Mouse (Mus musculus) liver, postnatal 0 days (tissue): ENCODE data around the gene Cox11. TPM values are rescaled to one million over a fixed set of nuclear protein-coding genes. Genes with fewer than 3 reads are reported as not detected.

Experiments used
- ATAC-seq: fragments of 200-750 bp; cut with Nextera tagmentation; 2 replicates; pipeline ENCODE4 v1.8.0; 2017; ENCODE audit warnings: mild to moderate bottlenecking, moderate library complexity
- DNase-seq: peaks from one replicate; pipeline ENCODE4 v3.0.0-alpha.2; 2016
- H3K27ac ChIP-seq: fragments of 300-500 bp; sonication (generic); 2 replicates; pipeline ENCODE4 v1.5.1; 2014; ENCODE audit warnings: antibody characterized with exemption, moderate library complexity, mild to moderate bottlenecking, low read depth
- H3K27me3 ChIP-seq: fragments of 300-500 bp; sonication (generic); 2 replicates; pipeline ENCODE4 v1.6.1; 2014; ENCODE audit warnings: low read length, control low read depth, mixed read lengths; ENCODE audit not compliant: insufficient read depth
- H3K36me3 ChIP-seq: fragments of 300-500 bp; sonication (generic); replicated peaks from 2 replicates; pipeline ENCODE4 v1.6.1; 2014; ENCODE audit warnings: mild to moderate bottlenecking, control low read depth, low read length, moderate library complexity, mixed read lengths; ENCODE audit not compliant: insufficient read depth
- H3K4me1 ChIP-seq: fragments of 300-500 bp; sonication (generic); 2 replicates; pipeline ENCODE4 v1.6.1; 2014; ENCODE audit warnings: antibody characterized with exemption, mild to moderate bottlenecking, control low read depth; ENCODE audit not compliant: insufficient read depth
- H3K4me2 ChIP-seq: fragments of 300-500 bp; sonication (generic); 2 replicates; pipeline ENCODE4 v1.6.1; 2014; ENCODE audit warnings: low read depth, mild to moderate bottlenecking, low read length, moderate library complexity, mixed read lengths
- H3K4me3 ChIP-seq: fragments of 300-500 bp; sonication (generic); 2 replicates; pipeline ENCODE4 v1.5.1; 2014; ENCODE audit warnings: low read depth, low read length
- H3K9ac ChIP-seq: fragments of 300-500 bp; sonication (generic); replicated peaks from 2 replicates; pipeline ENCODE4 v1.6.1; 2014; ENCODE audit warnings: mild to moderate bottlenecking, moderate library complexity
- H3K9me3 ChIP-seq: fragments of 300-500 bp; sonication (generic); 2 replicates; pipeline ENCODE4 v1.6.1; 2016; ENCODE audit warnings: mild to moderate bottlenecking, control low read depth, low read length, mixed read lengths
- CTCF ChIP-seq: sonication (generic); IDR thresholded peaks from 2 replicates; pipeline ENCODE4 v1.5.1; 2016; ENCODE audit warnings: antibody characterized with exemption, low read depth
- EP300 ChIP-seq: IDR thresholded peaks from 2 replicates; pipeline ENCODE4 v1.6.1; 2016; ENCODE audit warnings: antibody characterized with exemption, low read depth, mild to moderate bottlenecking
- WGBS: fragments of 180-500 bp; shearing (Covaris S2); extraction: QIAGEN DNeasy Blood & Tissue Kit; methylation state at CpG from one replicate; pipeline ENCODE4 v1.1.7; 2014; ENCODE audit not compliant: insufficient replicate concordance; 5-methylcytosine and 5-hydroxymethylcytosine counted together
- polyA plus RNA-seq: library from polyadenylated mRNA; unstranded; fragments of >200 nt; fragmentation: Nextera tagmentation; extraction: Ambion mirVana; gene quantifications from 2 replicates; pipeline ENCODE4 v1.2.1, GENCODE M21; 2015

The Cox11 gene
- 16.3 and 22.5 TPM in 2 replicates for polyA plus RNA-seq

DNA sequence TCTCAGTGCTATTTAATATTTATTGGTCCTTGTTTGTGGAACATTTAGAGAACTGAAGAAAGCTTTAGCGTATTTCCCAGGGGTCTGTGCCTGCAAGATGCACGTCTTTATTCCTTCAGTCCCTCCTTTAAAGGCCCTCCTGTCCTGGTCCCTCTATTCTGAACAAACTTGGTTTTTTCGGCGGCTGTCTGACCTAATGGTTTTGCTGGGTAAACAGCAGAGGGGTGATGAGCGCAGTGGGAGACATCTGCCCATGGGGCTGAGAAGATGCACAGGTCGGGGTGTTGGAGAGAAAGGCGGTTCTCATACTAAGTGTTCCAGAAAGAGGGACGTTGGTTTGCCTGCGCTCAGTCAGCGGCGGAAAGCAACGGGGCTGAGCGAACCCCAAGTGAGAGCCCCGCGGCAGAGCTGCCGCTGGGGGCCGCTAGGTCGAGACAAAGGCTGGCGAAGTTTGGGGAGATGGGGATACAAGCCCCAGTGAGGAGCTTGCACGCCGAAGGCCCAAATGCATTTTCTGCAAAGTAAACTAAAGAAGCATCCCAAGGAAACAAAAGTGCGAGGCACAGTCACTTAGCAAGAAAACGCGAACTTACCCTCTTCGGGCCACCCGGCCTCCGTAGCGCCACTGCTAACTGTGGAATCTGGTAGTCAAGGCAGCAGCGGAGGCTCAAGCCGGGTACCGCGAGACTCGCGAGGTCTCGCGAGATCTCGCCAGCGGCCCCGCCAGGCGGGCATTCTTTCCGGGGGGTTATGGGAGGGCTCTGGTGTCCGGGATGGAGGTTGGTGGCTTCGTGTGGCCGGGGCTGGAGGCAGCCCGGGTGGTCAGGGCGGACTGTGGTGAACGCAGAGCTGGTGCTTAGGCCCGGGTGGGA lies at the start of gene Cox11, which contains the start of gene Stxbp4:
Cox11 (plus strand) TSS at position 734 of the 872 bp plus-strand sequence.
Stxbp4 (minus strand) TSS at position 645 of the 872 bp plus-strand sequence.
- ATAC-seq = peak; percentile 97
- under 1% methylated on average over 48 of the region's 48 CpGs for WGBS

DNA sequence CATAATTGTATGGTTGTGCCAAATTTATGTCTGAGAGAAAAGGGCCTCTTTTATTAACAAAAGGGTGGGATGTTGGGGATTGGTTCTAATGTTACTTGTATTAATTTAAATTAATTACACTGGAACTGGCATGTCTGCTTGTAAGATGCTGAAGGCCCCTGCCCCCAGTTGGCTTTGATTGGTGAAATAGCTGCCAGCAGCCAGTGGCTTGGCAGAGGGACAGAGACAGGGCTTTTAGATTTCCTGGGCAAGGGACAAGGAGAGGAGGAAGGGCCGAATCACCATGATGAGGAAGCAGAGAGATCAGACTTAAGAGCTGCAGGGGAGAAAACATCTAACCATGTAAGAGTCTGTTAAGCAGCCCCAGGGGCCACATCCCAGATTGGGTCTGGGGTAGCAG lies 47.0 kb upstream of the Cox11 start:
- ATAC-seq (no peak), DNase-seq (no peak)
- TF ChIP-seq EP300 (no peak), CTCF (no peak)
- Histone ChIP-seq H3K4me2 (no peak overlapping the region), H3K27me3 (no peaks in the 10 kb centered on the region), H3K4me1 (no peaks in the 10 kb centered on the region), H3K4me3 (no peak overlapping the region), H3K36me3 (no peaks in the 10 kb centered on the region), H3K9ac (no peak overlapping the region), H3K9me3 (no peaks in the 10 kb centered on the region), H3K27ac (no peak overlapping the region)
- WGBS = 68% methylated on average over 1 of the region's 1 CpGs

More for the DNA sequence above, at the start of gene Cox11, which contains the start of gene Stxbp4:
- TF ChIP-seq CTCF (peak; percentile 69), EP300 (peak; percentile 91)
- peak; percentile 94 for DNase-seq
- Histone ChIP-seq H3K36me3 (no peaks in the 10 kb centered on the region; the same call in 1 of the 2 replicates), H3K27me3 (no peaks in the 10 kb centered on the region), H3K27ac (peak within 1 kb of the TSS; percentile 94), H3K4me3 (peak within 1 kb of the TSS; percentile 100), H3K4me1 (peaks cover 14% of the 10 kb centered on the region), H3K9me3 (no peaks in the 10 kb centered on the region), H3K9ac (peak within 1 kb of the TSS; percentile 99), H3K4me2 (peak within 1 kb of the TSS; percentile 89)

DNA sequence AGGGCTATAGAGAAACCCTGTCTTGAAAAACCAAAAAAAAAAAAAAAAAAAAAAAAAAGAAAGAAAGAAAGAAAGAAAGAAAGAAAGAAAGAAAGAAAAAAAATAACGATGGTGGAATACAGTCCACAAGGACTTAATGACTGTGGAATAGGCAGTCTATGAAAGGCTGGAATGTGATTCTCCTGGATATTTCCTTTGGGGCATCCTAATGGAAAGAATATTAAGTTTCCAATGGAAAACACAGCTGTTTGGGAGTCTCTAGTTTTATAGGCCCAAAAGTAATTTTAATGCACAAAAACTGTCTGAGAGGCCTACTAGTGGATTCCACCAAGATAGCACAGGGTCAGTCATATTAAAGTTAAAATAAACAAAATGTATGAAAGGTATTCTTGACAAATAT lies 42.1 kb upstream of the Cox11 start:
- Histone ChIP-seq H3K4me1 (no peaks in the 10 kb centered on the region), H3K4me3 (no peak overlapping the region), H3K9ac (no peak overlapping the region), H3K27ac (no peak overlapping the region), H3K9me3 (no peaks in the 10 kb centered on the region), H3K4me2 (no peak overlapping the region), H3K36me3 (no peaks in the 10 kb centered on the region), H3K27me3 (no peaks in the 10 kb centered on the region)
- TF ChIP-seq EP300 = no peak
- TF ChIP-seq CTCF = no peak
- ATAC-seq = no peak
- 90% methylated on average over 1 of the region's 1 CpGs for WGBS
- no peak for DNase-seq

DNA sequence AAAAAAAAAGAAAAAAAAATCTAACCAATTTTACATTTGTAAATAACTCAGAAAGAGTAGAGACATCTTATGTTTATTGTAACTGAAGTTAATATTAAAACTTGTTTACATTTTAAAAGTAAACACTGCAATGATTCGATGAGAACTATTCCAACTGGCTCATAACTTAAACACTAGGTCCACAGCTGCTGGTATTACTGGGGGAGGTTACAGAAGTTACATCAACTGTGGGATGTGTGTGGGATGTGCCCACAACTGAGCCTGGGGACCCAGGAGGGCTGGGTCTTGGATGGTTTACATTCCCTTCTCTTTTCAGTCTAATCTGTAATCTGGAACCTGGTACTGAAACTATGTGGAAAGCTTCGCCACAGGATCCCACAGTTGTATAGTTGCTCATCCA lies 34.9 kb upstream of the Cox11 start:
- no peak for ATAC-seq
- Histone ChIP-seq H3K9me3 (no peaks in the 10 kb centered on the region), H3K27ac (no peak overlapping the region), H3K27me3 (no peaks in the 10 kb centered on the region), H3K9ac (no peak overlapping the region), H3K4me2 (no peak overlapping the region), H3K4me1 (no peaks in the 10 kb centered on the region), H3K4me3 (no peak overlapping the region), H3K36me3 (no peaks in the 10 kb centered on the region)
- TF ChIP-seq CTCF (no peak), EP300 (no peak)
- WGBS = 84% methylated on average over 2 of the region's 2 CpGs
- no peak for DNase-seq

DNA sequence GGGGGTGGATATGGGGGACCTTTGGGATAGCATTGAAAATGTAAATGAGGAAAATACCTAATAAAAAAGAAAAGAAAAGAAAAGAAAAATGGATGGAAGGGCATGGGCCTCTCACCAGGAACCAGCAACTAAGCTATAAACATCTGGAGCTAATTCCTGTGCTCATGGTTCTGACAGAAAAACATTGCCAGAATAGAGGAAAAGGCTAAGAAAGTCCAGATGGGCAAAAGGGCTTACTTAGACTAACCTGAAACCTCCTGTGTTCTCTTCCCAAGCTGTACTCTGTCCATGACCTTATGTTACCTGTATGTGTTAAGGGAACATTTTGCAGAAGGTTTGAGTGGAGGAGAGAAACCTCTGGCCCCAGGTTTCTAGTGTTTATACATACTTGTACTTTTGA lies 25.9 kb upstream of the Cox11 start:
- H3K36me3 ChIP-seq = no peaks in the 10 kb centered on the region
- H3K4me2 ChIP-seq = no peak overlapping the region
- no peak overlapping the region for H3K4me3 ChIP-seq
- no peak overlapping the region for H3K9ac ChIP-seq
- no peak overlapping the region for H3K27ac ChIP-seq
- no peaks in the 10 kb centered on the region for H3K27me3 ChIP-seq
- DNase-seq (no peak), ATAC-seq (no peak)
- TF ChIP-seq CTCF (no peak), EP300 (no peak)
- no peaks in the 10 kb centered on the region for H3K9me3 ChIP-seq
- H3K4me1 ChIP-seq = no peaks in the 10 kb centered on the region

DNA sequence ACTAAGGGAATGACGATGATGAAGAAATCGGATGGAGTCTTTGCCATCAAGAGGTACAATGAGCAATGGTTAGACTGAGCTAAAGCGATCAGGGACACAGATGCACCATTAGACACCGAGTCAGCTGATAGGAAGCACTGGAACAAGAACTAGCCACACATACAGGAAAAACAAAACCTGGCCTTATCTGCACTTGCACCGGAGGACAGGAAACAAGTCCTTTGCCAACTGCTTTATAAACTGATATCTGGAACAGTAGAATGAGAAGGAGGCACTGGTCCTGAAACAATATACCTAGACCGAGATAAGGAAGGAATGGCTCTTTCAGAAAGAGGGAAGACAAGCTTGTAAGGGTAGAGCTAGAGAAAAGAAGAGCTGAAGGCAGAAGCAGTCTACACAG lies 23.2 kb upstream of the Cox11 start:
- 40% methylated on average over 6 of the region's 6 CpGs for WGBS
- no peak for TF ChIP-seq CTCF
- no peak for TF ChIP-seq EP300
- H3K4me3 ChIP-seq = no peak overlapping the region
- no peak overlapping the region for H3K27ac ChIP-seq
- no peak overlapping the region for H3K9ac ChIP-seq
- no peaks in the 10 kb centered on the region for H3K36me3 ChIP-seq
- ATAC-seq (no peak), DNase-seq (no peak)
- no peaks in the 10 kb centered on the region for H3K4me1 ChIP-seq
- no peaks in the 10 kb centered on the region for H3K27me3 ChIP-seq
- H3K9me3 ChIP-seq = no peaks in the 10 kb centered on the region
- no peak overlapping the region for H3K4me2 ChIP-seq
